Mouse (Mus musculus) Patski (cell line): ENCODE results near the gene Zfp790. TPM values are rescaled to one million over a fixed set of nuclear protein-coding genes. Genes with fewer than 3 reads are reported as not detected.
"Not testable (repeated sequence)": the region's sequence is repeated elsewhere in the genome, so short reads cannot be mapped to it uniquely, and the experiment has no call there.

Experiments used
- ATAC-seq: fragments of 100-300 bp; one replicate; pipeline ENCODE4 v1.8.0; 2021
- CTCF ChIA-PET: fragments of 350-600 bp; sonication (Branson Sonifier 250); formaldehyde crosslinking; loops from one replicate; lab custom pipeline; 2022; ENCODE audit warnings: inconsistent platforms; lab: Charles Lee
- POLR2A ChIA-PET: fragments of 350-600 bp; sonication (Branson Sonifier 250); formaldehyde crosslinking; loops from one replicate; lab custom pipeline; 2022; ENCODE audit warnings: antibody characterized with exemption, inconsistent platforms; lab: Charles Lee
- DNase-seq: peaks from one replicate; pipeline ENCODE4 v3.0.0-alpha.2; 2011; ENCODE audit warnings: low read depth, low spot score
- H3K27me3 ChIP-seq: fragments of 371-371 bp; one replicate; pipeline ENCODE4 v1.5.1; 2021
- CTCF ChIP-seq: fragments of 100-300 bp; IDR thresholded peaks from one replicate; pipeline ENCODE4 v1.5.1; 2021
- in situ Hi-C: fragments of 300-500 bp; cut with MboI; formaldehyde crosslinking; loops from 3 replicates; pipeline ENCODE4 v1.11.1; 2018; ENCODE audit warnings: low pct_unique_long_range_greater_than_20kb, mixed read lengths
- polyA plus RNA-seq: library from polyadenylated mRNA; unstranded; gene quantifications from one replicate; pipeline ENCODE4 v1.2.3, GENCODE M21; 2021

Zfp790 gene
- polyA plus RNA-seq, 1 experiment from 2014 or later = 12.8 TPM

DNA sequence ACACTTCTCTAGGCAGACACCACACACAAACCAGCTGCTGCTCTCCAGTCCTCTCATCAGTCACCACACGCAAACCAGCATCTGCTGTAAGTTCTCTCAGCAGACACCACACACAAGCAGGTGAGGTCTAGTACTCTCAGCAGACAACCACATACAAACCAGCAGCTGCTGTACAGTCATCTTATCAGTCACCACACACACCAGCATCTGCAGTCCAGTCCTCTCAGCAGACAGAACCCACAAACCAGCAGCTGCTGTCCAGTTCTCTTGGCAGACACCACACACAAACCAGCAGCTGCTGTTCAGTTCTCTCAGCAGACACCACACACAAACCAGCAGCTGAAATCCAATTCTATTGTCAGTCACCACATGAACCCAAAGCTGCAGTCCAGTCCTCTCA is 20.9 kb downstream of the Zfp790 start:
- in situ Hi-C loops = no loop called here
- CTCF ChIA-PET = interaction anchor here (0.9 kb wide), 1 partner anchor 21 kb away, joined by 3 read pairs; the partner anchor contains the start of gene Zfp790
- TF ChIP-seq CTCF = no peak
- ATAC-seq (no peak), DNase-seq (no peak)
- POLR2A ChIA-PET = interaction anchor here (0.6 kb wide), 1 partner anchor 1265 kb away, joined by 3 read pairs; no protein-coding TSS in a partner anchor
- no peaks in the 10 kb centered on the region for H3K27me3 ChIP-seq

DNA sequence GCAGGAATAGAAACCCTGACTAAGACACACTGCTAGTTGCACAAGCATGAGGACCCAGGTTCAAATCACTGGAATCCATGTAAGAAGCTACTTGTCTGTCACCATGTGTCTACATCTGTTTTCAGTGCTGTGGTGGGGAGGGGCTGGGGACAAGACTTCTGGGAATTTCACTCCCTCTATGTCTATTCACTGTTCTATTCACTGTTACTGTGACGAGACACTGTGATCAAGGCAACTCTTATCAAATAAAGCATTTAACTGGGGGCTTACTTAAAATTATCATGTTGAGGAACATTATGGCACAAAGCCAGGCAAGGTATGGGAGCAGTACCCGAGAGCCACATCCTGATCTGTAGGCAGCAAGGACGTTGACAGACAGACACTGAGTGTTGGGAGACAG is 23.3 kb downstream of the Zfp790 start:
- ChIA-PET POLR2A (no interaction called here), CTCF (interaction anchor here (1.2 kb wide), 1 partner anchor 9 kb away, joined by 3 read pairs; no protein-coding TSS in a partner anchor)

DNA sequence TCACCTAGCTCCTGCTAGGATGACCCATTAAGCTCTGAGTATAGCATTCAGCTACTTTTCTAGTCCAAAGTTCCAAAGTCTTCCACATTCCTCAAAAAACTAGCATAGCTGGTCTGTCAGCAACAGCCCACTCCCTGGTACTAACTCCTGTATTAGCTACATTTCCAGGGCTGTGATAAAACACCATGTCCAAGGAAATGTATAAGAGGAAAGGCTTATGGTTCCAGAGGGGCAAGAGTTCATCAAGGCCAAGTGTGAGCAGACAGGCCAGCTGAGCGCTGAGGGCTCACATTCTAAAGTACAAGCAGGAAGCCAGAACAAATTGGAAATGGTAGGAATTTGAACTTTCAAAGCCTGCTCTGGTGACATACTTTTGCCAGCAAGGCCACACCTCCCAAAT is 26.2 kb downstream of the Zfp790 start:
- in situ Hi-C loops = no loop called here
- no peak for TF ChIP-seq CTCF
- ATAC-seq (no peak), DNase-seq (no peak)
- CTCF ChIA-PET = no interaction called here
- no peaks in the 10 kb centered on the region for H3K27me3 ChIP-seq
- POLR2A ChIA-PET = no interaction called here

More for the DNA sequence above, 23.3 kb downstream of the Zfp790 start:
- no peak for TF ChIP-seq CTCF
- DNase-seq (no peak), ATAC-seq (no peak)
- no peaks in the 10 kb centered on the region for H3K27me3 ChIP-seq
- in situ Hi-C loops = no loop called here

DNA sequence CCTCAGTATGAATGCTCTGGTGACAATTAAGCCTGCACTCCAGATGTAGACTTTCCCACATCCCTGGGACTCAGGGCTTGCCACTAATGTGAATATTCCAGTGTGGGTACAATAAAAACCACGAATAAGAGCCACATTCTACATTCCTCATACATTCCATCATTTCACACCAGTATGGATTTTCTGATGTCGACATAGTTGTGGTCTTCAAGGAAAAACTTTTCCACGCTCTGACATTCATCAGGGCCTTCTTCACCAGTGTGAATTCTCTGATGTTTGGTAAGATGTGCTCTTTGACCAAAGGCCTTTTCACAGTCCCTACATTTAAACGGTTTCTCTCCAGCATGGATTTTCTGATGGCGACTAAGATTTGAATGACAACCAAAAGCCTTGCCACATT is 28.7 kb downstream of the Zfp790 start:
- DNase-seq (peak; percentile 25), ATAC-seq (no peak)
- POLR2A ChIA-PET = no interaction called here
- TF ChIP-seq CTCF = no peak
- no peaks in the 10 kb centered on the region for H3K27me3 ChIP-seq
- CTCF ChIA-PET = interaction anchor here (1.5 kb wide), 1 partner anchor 63 kb away, joined by 3 read pairs; no protein-coding TSS in a partner anchor
- in situ Hi-C loops = no loop called here

- no peak for TF ChIP-seq CTCF
- CTCF ChIA-PET = no interaction called here
- no peaks in the 10 kb centered on the region for H3K27me3 ChIP-seq
- in situ Hi-C loops = no loop called here
- POLR2A ChIA-PET = no interaction called here
- no peak for DNase-seq
- ATAC-seq = no peak
Measured at GRCm38 (mm10) chr7:29852831-29853218, 36.9 kb downstream of the Zfp790 start.

- POLR2A ChIA-PET = interaction anchor here (0.7 kb wide), 1 partner anchor 130 kb away, joined by 3 read pairs; no protein-coding TSS in a partner anchor
- DNase-seq = peak; percentile 49
- ATAC-seq = peak; percentile 95
Measured at GRCm38 (mm10) chr7:29853219-29853842, 37.4 kb downstream of the Zfp790 start, which contains the start of gene Zfp940. Gene Zfp940 (minus strand): TSS chr7:29853669.

DNA sequence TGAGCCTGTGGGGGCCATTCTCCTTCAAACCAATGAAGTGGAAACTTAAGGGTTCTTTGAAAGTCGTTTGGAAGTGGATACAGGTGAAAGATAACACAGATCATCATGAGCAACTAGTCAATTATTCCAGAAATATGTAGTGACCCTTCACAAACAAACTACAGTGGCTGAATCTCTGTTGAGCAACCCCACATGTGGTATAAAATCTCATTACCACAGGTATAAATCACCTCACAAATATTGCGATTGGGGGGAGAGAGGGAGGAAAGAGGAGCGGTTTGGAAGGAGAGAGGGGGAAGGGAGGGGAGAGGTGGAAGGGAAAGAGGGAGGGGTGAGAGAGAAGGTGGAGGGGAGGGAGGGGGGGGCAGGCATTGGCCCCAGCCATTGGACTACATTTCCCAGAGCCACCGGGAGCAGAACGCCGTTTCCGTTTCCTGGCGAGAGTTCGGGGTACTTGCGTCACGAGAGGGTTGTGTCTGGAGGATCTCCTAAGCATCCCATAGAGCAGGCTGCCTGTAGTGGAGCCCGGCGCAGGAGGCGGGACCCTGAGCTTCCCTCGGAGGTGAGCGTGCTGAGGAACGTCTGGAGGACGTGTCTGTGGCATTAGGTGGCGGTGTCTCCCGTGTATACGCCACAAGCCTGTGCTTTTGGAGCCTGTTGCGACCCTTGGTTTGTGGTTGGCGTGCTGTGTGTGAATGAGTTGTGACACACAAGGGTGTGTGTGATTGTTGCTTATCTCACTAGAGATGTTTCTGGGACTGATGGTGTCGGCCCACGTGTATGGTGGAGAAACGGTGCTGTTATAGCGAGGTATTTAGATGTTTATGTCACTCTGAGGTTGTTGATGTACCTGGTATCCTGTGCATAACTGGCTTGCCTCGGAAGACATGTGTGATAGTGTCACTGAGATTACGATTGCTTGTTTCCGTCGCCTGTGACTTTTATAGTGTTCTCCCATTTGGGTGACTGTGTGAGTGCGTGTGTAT is 43.9 kb downstream of the Zfp790 start, which contains the start of gene Zfp420:
Zfp420 (plus strand) TSS at position 448 of the 986 bp plus-strand sequence.
- POLR2A ChIA-PET = no interaction called here
- ATAC-seq (peak; percentile 99), DNase-seq (peak; percentile 64)
- in situ Hi-C loops = loop anchor here (5.0 kb wide), 1 partner anchor 42 kb away; no protein-coding TSS in a partner anchor
- no peaks in the 10 kb centered on the region for H3K27me3 ChIP-seq
- CTCF ChIA-PET = no interaction called here
- TF ChIP-seq CTCF = no peak

More at GRCm38 (mm10) chr7:29853219-29853842, 37.4 kb downstream of the Zfp790 start, which contains the start of gene Zfp940:
- CTCF ChIA-PET = no interaction called here
- no peaks in the 10 kb centered on the region for H3K27me3 ChIP-seq
- in situ Hi-C loops = no loop called here
- TF ChIP-seq CTCF = no peak

DNA sequence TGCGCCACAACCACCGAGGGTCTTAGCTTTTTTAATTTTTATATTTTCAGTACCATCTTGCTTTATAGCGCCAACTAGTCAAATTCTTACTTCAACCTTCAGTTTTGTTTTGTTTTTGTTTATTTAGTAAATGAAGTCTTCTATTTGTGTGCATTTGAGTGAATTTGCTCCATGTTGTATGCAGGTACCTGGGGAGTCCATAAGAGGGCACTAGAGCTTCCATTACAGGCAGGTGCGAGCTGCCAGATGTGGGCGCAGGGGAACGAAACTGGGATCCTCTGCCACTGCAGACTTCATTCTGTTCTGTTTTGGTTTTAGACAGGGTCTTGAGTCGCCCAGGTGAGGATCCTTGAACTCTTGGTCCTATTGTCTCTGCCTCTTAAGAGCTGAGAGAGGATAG is 45.7 kb downstream of the Zfp790 start:
- ATAC-seq (no peak), DNase-seq (no peak)
- POLR2A ChIA-PET = interaction anchor here (0.5 kb wide), 1 partner anchor 624 kb away, joined by 3 read pairs; no protein-coding TSS in a partner anchor
- no peaks in the 10 kb centered on the region for H3K27me3 ChIP-seq
- in situ Hi-C loops = loop anchor here (5.0 kb wide), 1 partner anchor 41 kb away; no protein-coding TSS in a partner anchor
- CTCF ChIA-PET = no interaction called here
- peak; percentile 28 for TF ChIP-seq CTCF

DNA sequence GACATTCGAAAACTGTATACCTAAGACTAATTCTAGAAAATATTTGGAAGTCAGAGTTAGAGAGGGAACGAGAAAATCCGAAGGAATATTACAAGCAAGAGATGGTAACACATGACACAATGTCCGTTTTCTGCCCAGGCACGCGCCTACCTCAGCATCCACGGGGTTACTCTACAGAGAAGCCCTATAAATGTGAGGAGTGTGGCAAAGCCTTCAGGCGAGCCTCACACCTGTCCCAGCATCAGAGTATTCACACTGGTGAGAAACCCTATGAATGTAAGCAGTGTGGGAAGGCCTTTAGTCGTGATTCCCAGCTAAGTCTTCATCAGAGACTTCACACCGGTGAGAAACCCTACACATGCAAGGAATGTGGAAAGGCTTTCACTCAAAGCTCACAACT is 58.3 kb downstream of the Zfp790 start:
- ATAC-seq (no peak), DNase-seq (no peak)
- in situ Hi-C loops = no loop called here
- TF ChIP-seq CTCF = no peak
- no peaks in the 10 kb centered on the region for H3K27me3 ChIP-seq
- POLR2A ChIA-PET = no interaction called here
- CTCF ChIA-PET = no interaction called here

DNA sequence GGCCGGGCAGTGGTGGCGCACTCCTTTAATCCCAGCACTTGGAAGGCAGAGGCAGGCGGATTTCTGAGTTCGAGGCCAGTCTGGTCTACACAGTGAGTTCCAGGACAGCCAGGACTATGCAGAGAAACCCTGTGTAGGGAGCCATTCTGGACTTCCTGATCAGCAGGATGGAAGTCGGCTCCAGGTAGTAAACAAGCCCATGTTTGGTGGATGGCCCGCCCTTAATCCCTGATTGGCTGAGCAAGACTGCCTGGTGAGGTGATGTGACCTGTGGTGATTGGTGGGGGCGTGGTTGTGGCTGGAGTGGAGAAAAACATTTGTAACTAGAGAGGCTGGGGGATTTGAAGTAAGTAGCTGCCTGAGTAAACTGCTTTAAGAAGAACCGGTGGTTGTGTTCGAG is 61.6 kb downstream of the Zfp790 start:
- DNase-seq = not testable (repeated sequence)

More for the DNA sequence above, 61.6 kb downstream of the Zfp790 start:
- H3K27me3 ChIP-seq, in situ Hi-C loops, CTCF ChIA-PET, ATAC-seq, POLR2A ChIA-PET: not testable (repeated sequence)
